Mouse (Mus musculus): ENCODE results near the gene R3hcc1l.

DNA sequence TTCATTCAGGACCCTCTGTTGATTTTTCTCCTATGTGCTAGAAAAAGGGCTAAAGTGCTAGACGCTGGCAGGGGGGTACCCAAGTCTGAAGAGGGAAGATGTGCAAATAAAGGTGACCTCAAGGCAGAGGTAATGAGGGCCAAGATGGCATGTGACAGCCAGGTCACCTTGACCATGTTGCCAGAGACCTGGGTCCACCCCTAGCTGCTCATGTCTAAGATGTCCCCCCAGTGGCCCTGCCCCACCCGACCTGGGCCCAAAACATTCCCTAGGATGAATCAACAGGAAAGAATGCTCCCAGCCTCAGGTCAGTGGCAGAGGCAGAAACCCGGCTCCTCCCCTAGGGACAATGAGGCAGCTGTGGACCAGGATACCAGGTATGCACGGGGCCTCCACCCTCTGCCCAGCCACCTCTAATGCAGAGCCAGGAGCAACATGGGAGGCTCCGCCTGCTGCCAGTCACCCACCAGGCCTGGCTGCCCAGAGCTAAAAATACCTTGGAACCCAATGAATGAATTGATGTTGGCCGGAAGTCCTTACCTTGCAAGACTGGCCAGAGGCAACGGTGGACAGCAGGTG lies 95.2 kb downstream of the R3hcc1l start:
- TF ChIP-seq POLR2A (IDR thresholded peaks at IDR 0.05; ENCODE audit: low read depth, low read length): no peak
- no peak for TF ChIP-seq CTCF (IDR thresholded peaks at IDR 0.05; ENCODE audit: extremely low read depth, insufficient read depth, insufficient read length, insufficient replicate concordance)

Data from spleen, adult 2 months (tissue).